Mouse (Mus musculus) leukemia stem cell, adult 10-12 weeks (primary cell): ENCODE results near the gene Eif3k. TPM values are rescaled to one million over a fixed set of nuclear protein-coding genes. Genes with fewer than 3 reads are reported as not detected.

Experiments used
- polyA plus RNA-seq: library from polyadenylated mRNA; stranded (reverse); fragments of >175 nt; gene quantifications from 2 replicates; pipeline ENCODE4 v1.2.3, GENCODE M21; 2012; ENCODE audit warnings: low replicate concordance

Gene Eif3k
- 39.7 and 203 TPM in 2 replicates for polyA plus RNA-seq

DNA sequence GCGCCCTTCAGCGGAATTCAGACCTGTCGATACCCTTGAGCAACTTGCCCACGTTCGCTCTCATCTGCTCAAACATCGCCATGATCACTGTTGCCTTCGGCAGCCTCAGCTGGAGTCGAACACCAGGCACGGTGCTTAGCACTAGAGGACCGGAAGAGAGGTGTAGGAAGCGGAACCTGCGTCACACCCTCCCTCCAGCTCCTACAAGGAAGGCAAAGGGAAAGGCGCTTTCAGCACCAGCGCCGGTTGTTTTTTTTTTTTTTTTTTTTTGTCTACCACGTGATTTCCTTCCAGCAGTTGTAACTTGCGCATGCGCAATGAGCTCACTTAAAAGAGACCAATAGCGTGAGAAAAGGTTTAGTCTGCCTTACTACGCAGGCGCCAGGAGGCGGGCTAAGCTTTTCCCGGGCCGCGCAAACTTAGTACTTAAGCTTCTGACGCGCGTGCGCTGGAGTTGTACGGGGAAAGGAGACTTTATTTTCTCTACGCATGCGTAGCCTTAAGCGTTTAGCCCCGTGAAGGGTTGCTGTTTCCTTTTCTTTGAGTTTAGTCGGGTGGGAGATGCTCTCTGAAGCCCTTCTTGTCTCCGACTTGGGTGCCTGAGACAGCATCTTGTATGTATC is at the start of gene Eif3k, which contains the start of gene Map4k1:
Gene Eif3k (minus strand): TSS at position 214 of the 623 bp plus-strand sequence.
Gene Map4k1 (plus strand): TSS at position 400 of the 623 bp plus-strand sequence.

DNA sequence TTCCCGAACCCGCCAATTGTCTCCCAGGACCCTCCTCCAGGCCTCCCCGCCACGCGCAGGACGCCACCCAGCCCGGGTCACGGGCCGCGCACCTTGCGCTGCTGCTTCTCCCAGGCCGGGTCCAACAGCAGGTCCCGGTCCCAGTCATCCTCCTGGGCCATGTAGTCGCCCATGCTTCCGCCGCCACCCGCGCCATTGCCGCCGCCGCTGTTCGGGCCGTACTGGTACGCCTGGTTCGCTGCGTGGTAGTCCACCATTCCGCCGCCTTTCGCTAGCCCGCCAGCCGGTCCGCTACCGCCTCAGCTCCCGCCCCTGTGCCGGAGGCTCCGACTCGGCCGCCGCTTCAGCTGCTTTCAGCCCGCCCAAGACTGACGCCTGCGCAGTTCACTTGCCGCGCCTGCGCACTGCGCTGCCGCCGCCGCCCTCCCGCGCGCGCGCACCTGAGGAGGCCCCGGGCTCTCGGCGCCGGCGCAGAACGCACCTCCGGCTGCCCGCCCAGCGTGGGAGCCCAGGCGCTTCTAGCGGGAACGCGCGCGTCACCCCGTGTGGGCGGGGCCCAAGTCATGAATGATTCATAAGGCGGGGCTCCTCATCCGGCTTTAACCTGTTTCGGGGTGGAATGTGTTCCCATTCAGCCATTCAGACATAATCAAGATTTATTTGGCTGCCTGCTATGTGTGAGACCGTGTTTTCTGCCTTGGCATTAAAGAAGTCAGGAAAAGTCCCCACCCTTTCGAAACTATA is 19.6 kb downstream of the Eif3k start, which contains the start of gene Actn4:
Gene Actn4 (minus strand): TSS at position 414 of the 744 bp plus-strand sequence.

Other genes starting within 250 kb of the Eif3k start
- gene Mrps12, start 240.0 kb downstream of the Eif3k start, polyA plus RNA-seq, result 270 and 504 TPM in 2 replicates
- 52.8 and 59.0 TPM in 2 replicates for gene Sars2, start 239.9 kb downstream of the Eif3k start, polyA plus RNA-seq
- 0.23 TPM in 1 of 2 replicates, not detected in the other for gene Ccer2, start 225.7 kb downstream of the Eif3k start, polyA plus RNA-seq
- gene Sirt2, start 215.1 kb downstream of the Eif3k start, polyA plus RNA-seq, result 114 and 160 TPM in 2 replicates
- 136 and 205 TPM in 2 replicates for gene Nfkbib, start 214.4 kb downstream of the Eif3k start, polyA plus RNA-seq
- gene Rinl, start 192.9 kb downstream of the Eif3k start, polyA plus RNA-seq, result 96.6 and 114 TPM in 2 replicates
- gene Hnrnpl, start 173.3 kb downstream of the Eif3k start, polyA plus RNA-seq, result 590 and 675 TPM in 2 replicates
- 3.3 and 24.2 TPM in 2 replicates for gene Ech1, start 156.6 kb downstream of the Eif3k start, polyA plus RNA-seq
- gene Lgals4, start 148.0 kb downstream of the Eif3k start, polyA plus RNA-seq, result 2.6 TPM in 1 of 2 replicates, not detected in the other
- gene Lgals7, start 118.0 kb downstream of the Eif3k start, polyA plus RNA-seq, result 7.4 and 7.6 TPM in 2 replicates
- 0.07 TPM in 1 of 2 replicates, not detected in the other for gene Capn12, start 100.4 kb downstream of the Eif3k start, polyA plus RNA-seq
- gene Actn4, start 19.5 kb downstream of the Eif3k start, polyA plus RNA-seq, result 469 and 673 TPM in 2 replicates
- gene Map4k1, start 186 bp upstream of the Eif3k start, polyA plus RNA-seq, result 71.5 and 127 TPM in 2 replicates
- 0.17 and 0.19 TPM in 2 replicates for gene Ryr1, start 143.3 kb upstream of the Eif3k start, polyA plus RNA-seq
- 4.1 and 5.1 TPM in 2 replicates for gene Rasgrp4, start 153.0 kb upstream of the Eif3k start, polyA plus RNA-seq
- 14.5 and 18.4 TPM in 2 replicates for gene Fam98c, start 174.4 kb upstream of the Eif3k start, polyA plus RNA-seq
- 0.23 and 0.27 TPM in 2 replicates for gene Ggn, start 188.3 kb upstream of the Eif3k start, polyA plus RNA-seq
- gene Spred3, start 188.5 kb upstream of the Eif3k start, polyA plus RNA-seq, result 0.86 and 0.90 TPM in 2 replicates
- gene Psmd8, start 198.8 kb upstream of the Eif3k start, polyA plus RNA-seq, result 68.3 and 78.8 TPM in 2 replicates
- 0.18 TPM in 1 of 2 replicates, not detected in the other for gene Catsperg1, start 232.2 kb upstream of the Eif3k start, polyA plus RNA-seq